Mouse (Mus musculus) limb, embryonic 11.5 days (tissue): ENCODE measurements at regions not wholly inside any gene's neighbourhood (a gene's known extent, or its start where the extent isn't known, plus 50 kb on each side); places are given as distances from the start of the nearest gene placed in this dataset.
A peak's percentile ranks its signal among the peaks of the same experiment; 100 is the strongest.

ENCODE experiments used
- ATAC-seq: fragments of 200-750 bp; cut with Nextera tagmentation; 2 replicates; pipeline ENCODE4 v1.8.0; 2017; ENCODE audit warnings: low read depth; ENCODE audit not compliant: insufficient number of reproducible peaks, low FRiP score, low TSS enrichment
- DNase-seq: peaks from one replicate; pipeline ENCODE4 v3.0.0-alpha.2; 2015; ENCODE audit warnings: low spot score
- H3K27ac ChIP-seq: fragments of 300-500 bp; sonication (generic); replicated peaks from 2 replicates; pipeline ENCODE4 v1.5.1; 2014; ENCODE audit warnings: low read depth, mild to moderate bottlenecking, low read length
- H3K27me3 ChIP-seq: fragments of 300-500 bp; sonication (generic); 2 replicates; pipeline ENCODE4 v1.6.1; 2014; ENCODE audit warnings: mild to moderate bottlenecking, low read length, mixed read lengths; ENCODE audit not compliant: control insufficient read depth, insufficient read depth
- H3K36me3 ChIP-seq: fragments of 300-500 bp; sonication (generic); 2 replicates; pipeline ENCODE4 v1.6.1; 2014; ENCODE audit warnings: mild to moderate bottlenecking, low read length, moderate library complexity, mixed read lengths; ENCODE audit not compliant: control insufficient read depth, insufficient read depth
- H3K4me1 ChIP-seq: fragments of 300-500 bp; sonication (generic); 2 replicates; pipeline ENCODE4 v1.6.1; 2014; ENCODE audit warnings: low read length, mixed read lengths; ENCODE audit not compliant: control insufficient read depth, insufficient read depth
- H3K4me2 ChIP-seq: fragments of 300-500 bp; sonication (generic); 2 replicates; pipeline ENCODE4 v1.6.1; 2014; ENCODE audit warnings: low read depth, mild to moderate bottlenecking, moderate library complexity; ENCODE audit not compliant: severe bottlenecking
- H3K4me3 ChIP-seq: fragments of 300-500 bp; sonication (generic); 2 replicates; pipeline ENCODE4 v1.5.1; 2014; ENCODE audit warnings: low read depth, low read length
- H3K9ac ChIP-seq: fragments of 300-500 bp; sonication (generic); 2 replicates; pipeline ENCODE4 v1.6.1; 2014; ENCODE audit warnings: mild to moderate bottlenecking, low read length
- H3K9me3 ChIP-seq: fragments of 300-500 bp; sonication (generic); 2 replicates; pipeline ENCODE4 v1.6.1; 2016; ENCODE audit warnings: low read length; ENCODE audit not compliant: control insufficient read depth
- WGBS: fragments of 180-500 bp; shearing (Covaris S2); extraction: QIAGEN DNeasy Blood & Tissue Kit; methylation state at CpG from one replicate; pipeline ENCODE4 v1.1.7; 2014; 5-methylcytosine and 5-hydroxymethylcytosine counted together

DNA sequence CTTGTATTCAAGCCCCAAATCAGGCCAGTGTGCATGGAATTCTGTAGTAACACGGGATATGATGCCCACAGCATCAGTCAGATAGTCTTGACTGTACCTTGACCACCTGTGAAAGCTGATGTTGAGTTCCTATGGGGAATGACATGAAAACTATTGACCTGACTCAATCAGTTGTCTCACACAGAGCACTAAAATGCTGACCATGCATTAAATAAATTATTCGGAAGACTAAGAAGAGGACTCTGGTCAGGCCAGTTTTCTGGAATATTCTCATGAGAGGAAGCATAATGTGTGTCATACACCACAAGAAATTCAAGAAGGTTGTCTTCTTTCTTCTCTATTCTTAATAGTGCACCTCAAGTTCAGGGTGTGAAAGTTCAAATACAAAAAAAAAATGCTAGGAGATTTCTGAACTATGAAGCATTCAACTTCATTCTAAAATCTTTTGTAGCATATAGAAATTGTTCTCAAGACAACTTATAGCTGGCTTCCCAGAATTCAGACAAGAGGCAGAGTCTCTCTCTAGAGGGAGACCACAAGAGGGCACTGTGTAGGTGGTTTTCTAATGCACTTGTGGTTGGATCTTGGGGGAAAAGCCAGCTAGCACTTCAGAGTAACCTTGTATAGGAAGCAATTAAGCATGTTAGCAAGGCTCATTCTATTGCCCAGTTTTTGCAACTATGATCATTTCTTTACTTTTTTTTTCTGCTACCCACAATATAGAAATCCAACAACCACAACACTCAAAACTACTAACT is 279.7 kb downstream of the Nsun3 start:
- H3K4me3 ChIP-seq: no peak overlapping the region
- H3K4me1 ChIP-seq: no peaks in the 10 kb centered on the region
- WGBS: 64% methylated on average over 2 of the region's 2 CpGs
- no peaks in the 10 kb centered on the region for H3K9me3 ChIP-seq
- no peaks in the 10 kb centered on the region for H3K36me3 ChIP-seq
- H3K9ac ChIP-seq: no peak overlapping the region
- ATAC-seq (no peak), DNase-seq (no peak)
- H3K27ac ChIP-seq: no peak overlapping the region
- H3K27me3 ChIP-seq: no peaks in the 10 kb centered on the region
- no peak overlapping the region for H3K4me2 ChIP-seq

DNA sequence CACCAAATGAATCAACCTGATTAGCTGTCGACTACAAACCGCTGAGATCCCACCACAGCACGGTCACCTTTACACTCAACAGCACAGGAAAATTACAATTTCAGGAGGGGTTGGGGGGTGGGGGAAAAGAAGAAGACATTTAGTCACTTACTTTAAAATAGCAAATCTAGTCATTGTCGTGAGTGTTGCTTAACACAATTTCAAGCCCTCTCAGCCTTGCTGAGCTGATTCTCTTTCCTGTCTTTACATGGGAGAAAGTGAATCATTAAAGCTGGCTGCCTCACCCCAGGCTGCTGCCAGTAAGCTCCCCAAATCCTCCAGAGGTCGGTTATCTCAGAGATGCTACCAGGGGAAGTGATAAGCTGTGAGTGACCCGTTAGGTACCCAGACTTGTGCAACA is 285.7 kb downstream of the Nsun3 start:
- ATAC-seq (no peak), DNase-seq (no peak)
- Histone ChIP-seq H3K4me2 (no peak overlapping the region), H3K36me3 (no peaks in the 10 kb centered on the region), H3K9ac (no peak overlapping the region), H3K27ac (no peak overlapping the region), H3K4me1 (no peaks in the 10 kb centered on the region), H3K27me3 (no peaks in the 10 kb centered on the region), H3K4me3 (no peak overlapping the region), H3K9me3 (no peaks in the 10 kb centered on the region)
- 49% methylated on average over 6 of the region's 6 CpGs for WGBS

DNA sequence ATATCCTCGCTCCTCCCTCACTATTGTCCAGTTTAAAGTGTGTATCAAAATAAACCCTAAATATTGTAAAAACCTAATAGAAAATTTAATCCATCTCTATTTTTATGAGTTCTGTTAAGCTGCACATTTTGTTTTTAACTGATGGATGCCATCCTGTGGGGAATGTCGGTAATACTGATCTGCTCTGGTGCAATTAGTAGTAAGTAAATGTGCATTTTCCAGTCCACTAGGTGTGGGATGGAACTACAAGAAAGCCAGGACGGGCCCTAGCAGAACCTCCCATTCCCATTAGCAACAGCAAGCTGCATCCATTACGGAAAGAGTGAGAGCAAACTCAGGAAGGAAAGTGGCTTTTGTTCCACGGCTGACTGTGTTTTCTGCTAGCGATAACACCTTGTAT is 286.3 kb downstream of the Nsun3 start:
- H3K36me3 ChIP-seq: no peaks in the 10 kb centered on the region
- no peak overlapping the region for H3K27ac ChIP-seq
- H3K4me2 ChIP-seq: no peak overlapping the region
- WGBS: 72% methylated on average over 6 of the region's 6 CpGs
- H3K9me3 ChIP-seq: no peaks in the 10 kb centered on the region
- no peak overlapping the region for H3K9ac ChIP-seq
- no peaks in the 10 kb centered on the region for H3K4me1 ChIP-seq
- no peak for DNase-seq
- H3K27me3 ChIP-seq: no peaks in the 10 kb centered on the region
- no peak overlapping the region for H3K4me3 ChIP-seq
- ATAC-seq: no peak

DNA sequence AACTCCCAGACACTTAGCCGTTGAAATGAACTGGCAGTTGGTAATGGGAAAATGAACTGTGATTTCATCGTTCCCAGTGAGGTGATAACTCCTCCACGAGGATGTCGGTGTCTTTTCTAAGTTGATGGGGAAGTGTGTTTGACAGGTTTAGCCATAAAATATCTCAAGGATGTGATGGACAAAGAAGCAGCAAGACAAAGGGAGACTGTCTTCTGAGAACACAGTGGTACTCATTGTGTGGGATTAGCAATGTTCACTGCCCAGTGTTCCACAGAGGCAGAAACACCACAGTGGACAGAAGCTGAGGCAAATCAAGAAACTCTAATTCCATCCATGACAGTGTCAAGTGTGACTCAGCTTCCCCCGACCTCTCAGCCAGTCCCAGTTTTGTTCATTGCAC is 287.9 kb downstream of the Nsun3 start:
- Histone ChIP-seq H3K9me3 (no peaks in the 10 kb centered on the region), H3K4me1 (no peaks in the 10 kb centered on the region), H3K4me3 (no peak overlapping the region), H3K9ac (no peak overlapping the region), H3K27me3 (no peaks in the 10 kb centered on the region), H3K36me3 (no peaks in the 10 kb centered on the region), H3K27ac (no peak overlapping the region), H3K4me2 (no peak overlapping the region)
- WGBS: 88% methylated on average over 5 of the region's 5 CpGs
- no peak for ATAC-seq
- DNase-seq: no peak

DNA sequence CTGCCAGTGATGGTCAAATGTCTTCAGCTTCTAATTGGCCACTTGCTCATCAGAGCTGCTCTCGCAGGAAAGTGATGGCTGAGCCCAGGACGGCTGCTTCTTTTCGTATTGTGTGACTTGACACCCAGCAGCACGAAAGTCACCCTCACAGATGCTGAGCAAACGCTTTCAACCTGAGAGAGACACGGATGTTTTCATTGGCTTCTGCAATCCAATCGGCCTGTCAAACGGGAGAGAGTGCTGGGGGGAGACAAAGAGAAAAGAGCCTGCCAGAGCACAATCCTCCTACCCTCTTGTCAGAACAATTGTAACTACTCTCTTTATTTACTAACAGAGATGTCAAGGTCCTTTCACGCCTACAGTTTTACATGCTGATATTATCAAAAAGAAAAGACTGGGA is 289.9 kb downstream of the Nsun3 start:
- no peak overlapping the region for H3K4me2 ChIP-seq
- H3K27me3 ChIP-seq: no peaks in the 10 kb centered on the region
- ATAC-seq: no peak
- 54% methylated on average over 9 of the region's 9 CpGs for WGBS
- DNase-seq: no peak
- H3K4me3 ChIP-seq: no peak overlapping the region
- no peak overlapping the region for H3K27ac ChIP-seq
- no peaks in the 10 kb centered on the region for H3K4me1 ChIP-seq
- no peak overlapping the region for H3K9ac ChIP-seq
- no peaks in the 10 kb centered on the region for H3K36me3 ChIP-seq
- H3K9me3 ChIP-seq: no peaks in the 10 kb centered on the region

DNA sequence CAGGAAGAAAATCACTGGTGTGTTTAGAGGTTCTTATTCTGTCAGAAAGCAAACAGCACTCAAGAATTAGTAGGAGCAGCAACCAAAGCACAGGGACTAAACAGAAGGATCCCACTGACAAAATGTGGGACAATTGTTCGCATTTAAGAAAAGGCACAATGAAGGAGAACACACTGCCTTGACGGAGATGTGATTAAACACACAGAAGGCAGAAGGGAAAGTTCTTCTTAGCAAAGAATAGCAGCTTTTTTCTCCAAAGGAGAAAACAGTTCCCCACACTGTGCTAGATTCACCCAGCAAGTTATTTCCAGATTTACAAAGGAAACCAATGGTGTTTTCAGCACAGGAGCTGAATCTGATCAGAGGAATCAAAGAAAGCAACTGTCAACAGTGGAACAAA is 316.5 kb downstream of the Nsun3 start:
- WGBS: 66% methylated on average over 2 of the region's 2 CpGs

DNA sequence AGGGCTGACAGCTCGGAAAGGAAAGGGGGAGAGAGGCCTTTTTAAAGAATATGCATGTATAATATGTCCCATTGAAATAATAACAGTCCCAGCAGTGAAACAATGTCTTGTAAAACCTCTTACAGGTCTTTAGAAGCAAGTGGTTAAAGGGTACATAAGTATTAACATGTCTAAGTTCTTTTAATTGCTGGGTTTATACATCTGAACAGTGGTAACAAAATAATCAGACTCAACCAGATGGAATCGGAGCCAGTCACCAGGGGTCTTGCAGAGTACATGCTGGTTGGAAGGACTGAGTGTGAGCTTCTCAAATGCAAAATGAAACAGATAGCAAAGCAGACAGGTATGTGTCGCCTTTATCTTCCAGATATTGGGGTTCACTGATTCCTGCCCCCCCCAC is 317.3 kb downstream of the Nsun3 start:
- Histone ChIP-seq H3K4me2 (no peak overlapping the region), H3K9ac (no peak overlapping the region), H3K27me3 (peaks cover 3% of the 10 kb centered on the region; the same call in 1 of the 2 replicates), H3K4me3 (no peak overlapping the region), H3K9me3 (no peaks in the 10 kb centered on the region), H3K4me1 (no peaks in the 10 kb centered on the region), H3K36me3 (no peaks in the 10 kb centered on the region), H3K27ac (no peak overlapping the region)
- no peak for DNase-seq
- WGBS: 36% methylated on average over 3 of the region's 3 CpGs
- peak; percentile 38; the same call in 1 of the 2 replicates for ATAC-seq

More for the DNA sequence above, 316.5 kb downstream of the Nsun3 start:
- no peaks in the 10 kb centered on the region for H3K9me3 ChIP-seq
- H3K36me3 ChIP-seq: no peaks in the 10 kb centered on the region
- no peak overlapping the region for H3K9ac ChIP-seq
- H3K4me3 ChIP-seq: no peak overlapping the region
- H3K27ac ChIP-seq: no peak overlapping the region
- H3K4me1 ChIP-seq: no peaks in the 10 kb centered on the region
- no peak overlapping the region for H3K4me2 ChIP-seq
- ATAC-seq (no peak), DNase-seq (no peak)
- H3K27me3 ChIP-seq: peaks cover 3% of the 10 kb centered on the region; the same call in 1 of the 2 replicates

DNA sequence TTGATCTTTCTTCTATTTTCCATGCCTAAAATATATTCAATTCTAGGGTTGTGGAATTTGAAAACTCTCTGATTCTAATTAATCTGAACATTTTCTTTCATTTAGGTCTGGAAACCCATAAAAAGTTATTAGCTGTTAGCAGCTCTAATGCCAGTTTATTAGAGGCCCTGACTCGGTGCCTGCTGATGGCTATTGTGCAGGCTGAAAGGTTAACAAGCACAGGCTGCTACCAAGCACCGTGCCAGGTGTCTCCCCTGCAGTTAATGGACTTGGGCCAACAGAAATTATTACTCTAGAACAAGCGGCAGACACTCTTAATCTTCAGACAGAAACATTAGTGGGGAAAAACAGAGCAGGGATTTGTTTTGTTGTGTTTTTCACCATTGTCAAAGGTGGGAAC is 317.8 kb downstream of the Nsun3 start:
- Histone ChIP-seq H3K9me3 (no peaks in the 10 kb centered on the region), H3K4me1 (no peaks in the 10 kb centered on the region), H3K27ac (no peak overlapping the region), H3K36me3 (no peaks in the 10 kb centered on the region), H3K4me3 (no peak overlapping the region), H3K9ac (no peak overlapping the region), H3K4me2 (no peak overlapping the region), H3K27me3 (peaks cover 3% of the 10 kb centered on the region; the same call in 1 of the 2 replicates)
- ATAC-seq (peak; percentile 90), DNase-seq (peak; percentile 76)
- 7% methylated on average over 3 of the region's 3 CpGs for WGBS
